Mouse (Mus musculus) adrenal gland, postnatal 36 days (tissue): Measurements from ENCODE around the gene Snrpf. TPM values are rescaled to one million over a fixed set of nuclear protein-coding genes. Genes with fewer than 3 reads are reported as not detected.

ENCODE experiments used
- DNase-seq, 2 experiments: peaks; one replicate each; pipeline ENCODE4 v3.0.0; 2021; ENCODE audit warnings: mixed read lengths in 1 of 2
- long read RNA-seq, 2 experiments: library from polyadenylated mRNA; stranded (forward); transcript quantifications; one replicate each; pipeline ENCODE4 v2.0.0; 2021; ENCODE audit warnings: borderline sequencing depth in 2 of 2
- total RNA-seq, 2 experiments: library from RNA; stranded (reverse); gene quantifications; 2 replicates each; pipeline ENCODE4 v1.2.3; 2021

Snrpf gene
- 10 to 100 TPM; 15.3 to 17.3 TPM for total RNA-seq
- long read RNA-seq, experiment 1, transcript Snrpf-201 (4 exons, 861 nt) = major isoform, 72 of 98 reads
- long read RNA-seq, experiment 1, partial matches to known transcripts = 13 of 98 reads
- long read RNA-seq, experiment 1, other reads (novel, unspliced or antisense) = 13 of 98 reads
- long read RNA-seq, experiment 2, transcript Snrpf-201 (4 exons, 861 nt) = major isoform, 34 of 44 reads
- long read RNA-seq, experiment 2, partial matches to known transcripts = 7 of 44 reads
- long read RNA-seq, experiment 2, other reads (novel, unspliced or antisense) = 3 of 44 reads

DNA sequence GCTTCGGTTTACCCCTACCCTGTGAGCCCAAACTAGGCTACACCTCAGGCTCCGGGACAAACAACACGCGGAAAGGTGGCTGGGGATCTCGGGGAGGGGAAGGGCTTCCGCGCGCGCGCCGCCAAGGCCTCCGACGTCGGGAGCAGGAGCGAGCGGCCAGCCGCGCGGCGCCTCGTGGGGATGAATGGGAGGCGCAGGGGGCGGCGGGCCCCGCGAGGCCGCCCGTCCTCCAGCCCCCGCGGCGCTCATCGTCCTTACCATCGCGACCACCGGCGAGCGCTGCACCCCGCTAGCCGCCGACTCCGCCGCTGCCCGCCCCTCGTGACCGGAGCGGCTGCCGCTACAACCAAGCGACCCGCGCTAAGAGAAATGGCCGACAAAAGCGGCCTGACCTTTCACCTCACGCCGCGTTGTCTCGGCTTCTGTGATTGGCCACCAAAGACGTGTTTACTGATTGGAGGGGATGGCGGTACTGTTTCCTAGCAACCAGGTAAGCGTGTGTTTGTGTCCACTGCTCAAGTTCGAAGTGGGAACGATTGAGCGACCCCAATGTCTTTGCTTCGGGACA is at the start of gene Snrpf:
Gene Snrpf (minus strand): TSS at position 426 of the 568 bp plus-strand sequence.
- DNase-seq = peak; percentile 86 to 89

DNA sequence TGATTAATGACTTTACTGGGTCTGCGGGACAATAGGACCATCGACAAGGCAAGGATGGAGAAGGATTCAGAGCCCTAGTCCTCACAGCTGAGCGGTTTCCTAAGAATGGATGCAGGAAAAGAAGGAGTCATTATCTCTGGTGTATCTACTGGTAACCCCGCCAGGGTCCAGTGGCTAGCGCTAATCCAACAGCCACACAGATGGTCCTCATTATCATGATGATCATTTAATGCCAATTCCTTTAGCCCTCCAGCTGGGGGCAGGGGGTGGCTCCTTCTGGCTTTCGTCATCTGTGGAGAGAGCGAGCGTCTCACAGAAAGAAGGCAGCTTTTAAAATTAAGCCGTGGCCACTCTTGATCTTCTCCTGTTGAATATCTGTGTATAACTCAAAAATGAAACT is 46.4 kb upstream of the Snrpf start:
- no peak for DNase-seq

DNA sequence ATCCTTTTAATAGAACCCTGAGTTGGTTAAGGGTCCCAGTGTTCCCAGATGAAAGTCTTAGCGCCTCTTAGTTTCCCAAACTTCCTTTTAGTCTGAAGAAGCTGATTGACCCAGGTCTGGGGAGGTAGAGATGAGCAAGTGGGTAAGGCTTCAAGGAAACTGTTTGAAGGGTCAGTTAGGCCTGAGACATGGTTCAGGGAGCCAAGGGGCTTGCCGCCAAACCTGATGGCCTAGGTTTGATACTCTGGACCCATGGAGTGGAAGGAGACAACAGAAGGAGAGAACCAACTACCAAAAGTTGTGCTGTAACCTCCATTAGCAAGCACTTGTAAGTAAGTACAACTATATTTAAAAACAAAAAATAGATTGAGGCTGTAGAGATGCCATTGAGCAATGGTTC is 44.5 kb upstream of the Snrpf start:
- no peak for DNase-seq

DNA sequence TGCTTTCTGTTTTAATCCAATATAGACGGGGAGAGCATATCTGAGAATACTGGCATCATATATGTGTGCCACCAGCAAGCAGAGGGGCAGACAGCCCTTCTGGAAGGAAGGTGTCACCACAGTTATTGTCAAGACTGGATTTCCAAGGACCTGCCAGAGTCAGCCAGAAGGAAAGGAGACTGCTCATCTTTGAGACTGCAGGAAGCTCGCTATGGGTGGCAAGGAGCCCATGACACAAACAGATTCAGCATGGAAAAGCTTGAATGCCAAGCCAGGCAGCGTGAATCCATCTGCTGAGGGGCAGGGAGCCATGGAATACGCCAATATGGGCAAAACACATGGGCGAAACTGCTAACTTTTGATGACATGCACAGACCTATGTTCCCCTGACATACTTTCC is 44.1 kb upstream of the Snrpf start:
- DNase-seq = no peak

DNA sequence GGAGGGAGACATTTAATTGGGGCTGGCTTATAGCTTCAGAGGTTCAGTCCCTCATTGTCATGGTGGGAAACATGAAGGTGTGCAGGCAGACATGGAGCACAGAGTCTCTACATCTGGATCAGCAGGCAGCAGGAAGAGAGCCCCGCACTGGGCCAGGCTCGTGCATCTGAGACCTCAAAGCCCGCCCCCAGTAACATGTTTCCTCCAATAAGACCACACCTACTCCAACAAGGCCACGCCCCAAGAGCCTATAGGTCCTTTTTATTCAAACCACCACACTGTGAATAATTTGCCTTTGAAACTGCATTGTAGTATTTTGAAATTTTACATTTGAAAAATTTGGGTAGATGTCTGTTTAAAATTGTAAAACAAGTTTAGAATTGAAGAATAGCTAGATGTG is 42.6 kb upstream of the Snrpf start:
- no peak for DNase-seq

DNA sequence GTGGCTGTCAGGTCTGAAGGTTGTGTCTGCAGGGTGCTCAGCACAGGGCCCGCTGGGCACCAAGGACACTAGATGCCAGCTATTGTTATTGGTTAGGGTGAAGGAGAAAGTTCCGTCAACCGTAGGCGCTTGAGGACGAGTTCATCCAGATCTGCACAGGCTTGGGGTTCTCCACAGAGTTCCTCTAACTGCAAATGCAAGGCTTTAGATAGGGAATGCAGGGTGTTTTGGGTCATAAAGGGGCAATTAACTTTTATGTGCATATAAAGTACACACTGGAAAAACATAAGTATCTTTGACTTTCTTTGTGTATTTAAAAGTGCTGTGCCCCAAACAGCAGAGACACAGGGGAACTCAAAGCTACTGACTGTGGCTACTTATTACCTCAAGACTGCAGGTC is 40.8 kb upstream of the Snrpf start:
- no peak for DNase-seq

DNA sequence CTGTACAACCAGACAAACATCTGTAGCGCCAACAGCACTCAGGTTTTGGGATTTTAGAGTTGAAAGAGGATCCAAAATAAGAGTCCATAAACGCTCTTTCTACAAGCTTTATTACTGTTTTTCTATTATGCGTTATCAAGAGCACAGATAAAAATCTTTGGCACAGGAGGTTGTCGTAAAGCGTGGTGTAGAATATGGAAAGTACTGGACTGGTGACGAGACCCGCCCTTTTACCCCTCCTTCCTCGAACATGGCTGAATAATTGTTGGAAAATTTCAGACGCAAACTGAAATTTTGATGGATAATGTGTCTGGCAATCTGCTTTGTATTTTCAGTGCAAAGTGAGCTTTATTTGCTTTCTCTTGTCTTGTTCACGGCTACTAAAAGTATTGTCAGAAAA is 34.6 kb upstream of the Snrpf start:
- no peak for DNase-seq

DNA sequence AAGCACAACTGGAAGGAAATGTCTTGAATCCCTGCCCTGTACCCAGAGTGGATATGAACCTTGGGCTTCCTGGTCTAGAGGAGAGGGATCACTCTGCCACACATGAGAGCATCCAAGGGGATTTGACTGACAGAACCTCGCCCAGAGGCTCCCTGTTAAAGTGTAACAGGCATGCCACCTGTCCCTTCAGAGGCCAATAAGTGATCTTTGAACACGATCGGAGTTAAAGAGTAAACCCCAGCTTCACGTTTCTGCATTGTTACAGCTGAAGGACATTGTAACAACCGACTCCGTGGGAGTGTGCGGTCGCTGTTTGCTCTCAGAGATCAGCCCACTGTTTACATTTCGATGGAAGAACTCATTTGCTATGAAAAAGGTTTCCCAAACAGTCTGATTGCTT is 34.2 kb upstream of the Snrpf start:
- no peak for DNase-seq

DNA sequence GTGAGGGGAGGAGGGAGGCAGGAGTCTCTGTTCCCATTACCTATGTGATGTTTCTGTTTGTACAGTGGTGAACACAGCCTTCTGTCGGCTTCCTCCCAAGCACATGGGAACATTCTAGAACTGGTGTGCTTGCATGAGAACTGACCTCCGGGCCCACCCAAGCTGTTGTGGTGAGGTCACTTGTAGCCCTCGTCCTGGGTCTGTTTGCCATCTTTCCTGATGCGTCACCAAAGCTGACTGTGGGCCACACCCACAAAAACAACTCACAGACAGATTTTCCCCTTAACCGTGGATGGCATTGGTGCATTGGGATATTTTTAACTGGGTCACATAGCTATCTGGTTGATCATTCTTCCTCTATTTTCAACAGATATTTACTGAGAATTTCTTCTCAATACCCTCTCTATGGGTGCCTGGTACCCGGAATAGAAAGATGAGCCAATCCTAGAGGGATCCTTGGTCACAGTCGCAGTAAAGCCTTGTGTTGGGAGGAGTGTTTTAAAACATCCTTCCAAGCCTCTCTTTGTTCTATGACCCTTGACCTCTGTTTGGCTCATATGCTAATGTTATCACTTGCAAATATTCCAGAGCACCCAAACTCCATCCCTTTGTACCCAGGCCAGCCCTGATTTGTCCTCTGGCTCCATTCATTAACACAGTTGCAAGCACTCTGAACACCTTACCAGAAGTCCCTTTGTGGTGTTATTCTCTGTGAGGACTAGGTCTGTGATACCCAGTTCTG is 31.1 kb upstream of the Snrpf start:
- DNase-seq = no peak

DNA sequence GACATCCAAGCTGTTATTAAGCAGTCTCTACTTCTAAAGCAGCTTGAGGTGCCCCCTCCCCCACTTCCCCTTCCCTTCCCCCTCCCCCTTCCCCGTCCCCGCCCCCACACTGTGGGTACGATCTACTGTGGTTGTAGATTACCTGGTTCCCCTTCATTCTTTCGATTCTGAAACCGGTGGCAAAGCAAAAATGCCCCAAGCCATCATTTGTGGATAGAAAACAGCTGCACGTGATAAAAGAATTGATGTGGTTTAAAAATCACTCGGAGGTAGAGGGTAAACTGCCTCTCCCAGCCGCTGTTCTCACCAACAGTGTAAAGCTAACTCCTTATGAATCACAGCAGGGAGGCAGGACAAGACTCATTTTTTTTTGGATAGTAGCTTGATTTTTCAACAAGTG is 25.3 kb upstream of the Snrpf start:
- DNase-seq = no peak

DNA sequence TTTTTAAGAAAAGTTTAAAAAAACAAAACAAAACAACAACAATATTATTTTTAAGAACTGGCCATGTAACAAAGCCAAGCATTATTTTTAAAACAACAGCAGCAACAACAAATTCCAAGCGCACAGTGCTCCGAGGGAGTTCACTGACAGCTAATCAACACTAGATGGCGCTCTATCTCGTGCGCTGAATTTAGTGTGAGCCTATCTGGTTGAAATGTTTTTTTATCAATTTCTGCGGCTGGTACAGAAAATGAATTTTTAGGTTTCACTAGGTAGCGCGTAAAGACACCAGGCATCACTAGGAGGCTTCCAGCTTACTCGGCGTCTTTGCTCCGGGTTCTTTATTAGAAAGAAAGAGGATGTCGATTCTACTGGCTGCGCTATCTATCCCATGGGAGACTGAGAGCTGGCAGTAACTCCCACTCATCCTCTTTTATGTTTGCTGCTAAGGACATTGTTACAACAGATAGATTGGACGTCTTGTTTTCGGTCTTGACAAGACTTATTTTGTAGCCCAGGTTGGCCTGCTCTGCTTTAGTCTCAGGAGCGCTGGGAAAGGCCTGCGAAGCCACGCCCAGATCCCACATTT is 22.0 kb upstream of the Snrpf start:
- peak; percentile 30 to 42 for DNase-seq

DNA sequence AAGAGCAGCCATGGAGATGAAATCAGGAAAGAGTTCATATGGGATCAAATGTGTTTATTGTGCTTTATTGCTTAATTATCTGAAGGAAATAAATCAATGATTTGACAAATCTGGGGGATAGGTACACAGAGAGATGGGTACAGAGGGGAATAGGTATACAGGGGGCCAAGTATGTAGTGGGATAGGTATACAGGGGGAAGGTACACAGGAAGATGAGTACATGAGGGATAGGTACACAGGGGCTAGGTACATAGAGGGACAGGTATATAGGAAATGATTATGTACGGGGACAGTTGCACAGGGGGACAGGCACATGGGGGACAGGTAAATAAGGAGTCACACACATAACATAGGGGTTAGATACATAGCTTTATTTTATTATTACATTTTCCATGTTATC is 21.4 kb upstream of the Snrpf start:
- no peak for DNase-seq

DNA sequence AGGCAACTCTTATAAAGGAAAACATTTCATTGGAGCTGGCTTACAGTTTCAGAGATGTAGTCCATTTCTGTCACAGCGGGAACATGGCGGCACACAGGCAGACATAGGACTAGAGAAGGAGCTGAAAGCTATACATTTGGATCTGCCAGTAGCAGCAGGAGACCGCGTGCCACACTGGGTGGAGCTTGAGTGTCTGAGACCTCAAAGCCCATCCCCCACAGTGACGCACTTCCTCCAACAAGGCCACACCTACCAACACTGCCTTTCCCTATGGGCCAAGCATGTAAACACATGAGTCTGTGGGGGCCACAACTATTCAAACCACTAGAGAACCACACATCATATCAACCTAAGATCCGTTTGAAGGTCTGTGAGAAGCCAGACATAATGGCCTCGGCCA is 19.7 kb upstream of the Snrpf start:
- DNase-seq = no peak

DNA sequence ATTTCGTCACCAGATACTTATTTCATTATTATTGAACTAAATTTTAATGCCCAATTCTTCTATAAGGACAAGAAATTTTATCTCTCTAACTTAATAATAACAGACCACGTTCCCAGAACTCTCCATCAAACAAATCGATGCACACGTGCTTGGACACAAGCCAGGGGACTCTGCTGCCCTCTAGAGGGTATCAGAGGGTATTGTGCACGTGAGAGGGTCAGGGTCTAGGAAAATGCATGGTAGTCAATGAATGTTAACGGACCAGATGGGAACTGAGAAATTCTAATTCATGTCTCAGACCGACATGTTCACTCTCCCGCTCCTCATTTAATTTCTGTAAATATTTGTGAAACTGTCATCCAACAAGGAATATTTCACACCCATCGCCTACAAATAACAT is 18.5 kb upstream of the Snrpf start:
- no peak for DNase-seq

DNA sequence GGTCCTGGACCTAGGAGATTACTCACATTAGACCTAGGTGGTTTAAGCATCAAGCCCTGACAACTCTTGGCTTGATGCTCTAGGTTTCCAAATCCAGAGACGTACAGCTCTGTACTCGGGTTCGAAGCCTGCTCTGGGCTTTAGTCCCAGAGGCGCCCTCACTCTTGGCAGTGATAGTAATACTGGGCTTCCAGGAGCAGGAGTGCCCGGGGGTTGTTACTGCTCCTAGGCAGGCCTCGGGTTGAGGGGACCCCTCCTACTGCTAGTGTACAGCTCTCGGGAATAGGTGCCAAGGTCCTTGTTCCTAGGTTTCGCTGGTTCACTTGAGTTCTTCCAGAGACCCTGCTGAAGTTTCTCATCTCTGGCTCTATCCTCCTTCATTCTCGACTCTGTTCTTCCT is 16.8 kb upstream of the Snrpf start:
- no peak for DNase-seq

DNA sequence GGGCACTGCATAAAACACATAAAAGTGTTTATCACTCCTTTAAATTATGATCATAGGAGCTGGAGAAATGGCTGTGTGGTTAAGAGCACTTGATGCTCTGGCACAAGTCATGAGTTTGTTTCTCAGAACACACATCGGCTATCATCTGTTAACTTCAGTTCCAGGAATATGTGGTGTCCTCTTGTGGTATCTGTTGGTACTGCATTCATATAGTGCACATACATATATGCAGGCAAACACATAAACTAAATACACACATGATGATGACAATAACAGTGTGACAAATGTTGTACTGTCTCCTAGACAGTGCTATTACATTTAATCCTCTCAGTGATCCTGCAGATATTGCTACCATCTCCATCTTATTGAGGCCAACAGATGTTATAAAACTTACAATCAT is 13.8 kb upstream of the Snrpf start:
- DNase-seq = no peak

DNA sequence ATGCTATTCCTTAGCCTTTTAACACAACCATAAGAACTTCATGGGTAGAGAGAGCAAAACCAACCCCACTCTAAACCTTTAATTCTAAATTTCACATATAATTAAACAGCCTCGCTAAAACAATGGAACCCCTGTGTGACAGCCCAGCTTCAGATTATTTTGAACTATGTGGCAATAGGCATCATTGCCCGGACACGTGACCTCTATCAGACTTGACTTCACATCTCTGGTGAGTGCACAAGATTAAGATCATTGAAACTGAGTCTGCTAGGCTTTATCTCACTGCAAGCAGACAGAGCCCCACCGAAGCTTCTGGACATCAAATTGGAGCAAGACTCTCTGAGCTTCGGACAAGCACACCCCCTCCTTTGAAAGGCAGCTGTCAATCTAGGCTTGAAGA is 12.8 kb upstream of the Snrpf start:
- DNase-seq = no peak

DNA sequence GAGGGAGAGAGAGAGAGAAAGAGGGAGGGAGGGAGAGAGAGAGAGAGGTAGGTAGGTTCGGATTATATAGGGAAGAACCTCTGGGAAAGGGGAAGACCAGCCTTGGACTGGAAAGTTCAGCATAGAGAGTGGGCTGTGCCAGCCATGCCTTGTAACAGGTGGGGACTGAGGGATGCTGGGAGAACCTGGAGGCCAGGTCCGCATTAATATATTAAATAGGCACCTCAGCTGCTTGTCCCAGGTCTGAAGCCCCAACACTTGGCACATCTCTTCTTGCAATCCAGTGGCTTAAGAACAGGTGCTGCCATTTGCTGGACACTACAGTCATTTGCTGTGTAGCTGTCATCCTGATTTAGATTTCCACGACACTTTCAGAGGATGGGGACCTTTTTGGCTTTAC is 7.1 kb upstream of the Snrpf start:
- DNase-seq = no peak

DNA sequence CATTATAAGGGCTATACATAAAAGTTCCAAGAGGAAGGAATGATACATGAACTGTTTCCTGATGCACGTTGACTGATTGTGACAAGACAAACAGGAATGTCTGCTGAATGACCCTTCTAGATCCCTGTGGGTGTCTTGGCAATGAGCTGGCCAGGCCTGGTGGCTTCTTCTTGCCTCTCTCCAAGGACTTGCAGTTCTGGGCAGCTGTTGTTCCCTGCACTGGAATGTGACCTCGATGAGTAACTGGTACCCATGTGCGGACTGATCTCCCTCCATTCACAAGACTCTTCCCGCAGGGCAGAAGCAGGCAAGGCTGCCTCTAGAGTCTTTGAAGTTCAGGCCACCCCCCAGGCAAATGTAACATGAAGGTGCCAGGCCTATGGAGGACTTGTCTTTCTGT is 6.3 kb upstream of the Snrpf start:
- peak; percentile 49 to 64 for DNase-seq

DNA sequence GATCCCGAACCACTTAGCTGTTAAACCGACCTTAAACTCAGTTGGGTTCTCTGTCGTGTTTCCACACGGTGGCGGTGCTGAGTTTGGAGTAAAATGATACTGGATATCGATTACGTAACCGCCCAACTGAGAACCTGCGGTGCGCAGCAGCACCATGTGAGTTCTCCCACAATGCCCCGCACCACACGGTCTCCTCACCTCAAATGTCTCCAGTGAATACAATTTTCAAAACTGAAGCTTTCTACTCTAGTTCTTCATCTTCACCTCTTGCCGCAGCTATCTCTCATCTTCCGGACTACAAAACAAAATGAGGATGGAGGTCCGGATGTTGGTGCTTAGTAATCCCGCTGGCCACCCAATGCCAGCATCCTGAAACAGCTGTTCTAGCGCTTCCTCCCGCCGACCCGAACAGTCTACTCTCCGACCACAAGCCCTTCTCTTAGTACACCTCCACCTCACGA is 4.5 kb upstream of the Snrpf start:
- peak; percentile 82 to 87 for DNase-seq

DNA sequence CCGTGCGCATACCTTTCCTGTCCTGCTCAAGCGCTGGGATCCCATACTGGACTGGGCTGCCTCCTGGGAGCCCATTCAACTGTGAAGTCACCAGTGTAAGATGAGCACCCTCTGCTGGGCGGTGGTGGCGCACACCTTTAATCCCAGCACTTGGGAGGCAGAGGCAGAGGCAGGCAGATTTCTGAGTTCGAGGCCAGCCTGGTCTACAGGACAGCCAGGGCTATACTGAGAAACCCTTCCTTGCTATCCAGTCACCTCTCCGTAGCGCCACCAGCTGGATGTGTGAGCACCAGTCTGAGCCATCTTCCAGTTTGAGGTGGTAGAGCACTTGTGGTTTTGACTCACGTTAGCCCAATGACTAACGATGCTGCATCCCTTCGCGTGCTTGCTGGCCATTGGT is 3.0 kb upstream of the Snrpf start:
- peak; percentile 16 to 22 for DNase-seq

DNA sequence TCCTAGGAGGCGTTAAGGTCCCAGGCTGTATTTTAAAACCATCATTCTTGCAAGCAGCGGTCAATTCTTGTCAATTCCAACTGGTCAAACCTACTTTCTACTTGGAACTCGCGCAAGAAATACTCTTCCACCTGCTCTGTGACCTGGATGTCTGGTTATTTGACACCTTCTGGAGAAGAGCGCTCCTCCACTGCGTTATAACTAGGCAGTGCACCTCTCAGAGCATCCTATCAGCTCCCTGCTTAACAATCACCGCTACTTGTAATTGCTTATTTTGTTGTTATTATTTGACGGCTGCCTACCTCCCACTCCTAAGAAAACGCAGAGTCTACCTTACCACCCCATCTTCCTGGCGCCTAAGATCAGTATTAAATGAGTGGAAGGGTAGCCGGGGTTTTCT is 710 bp downstream of the Snrpf start:
- DNase-seq = no peak

DNA sequence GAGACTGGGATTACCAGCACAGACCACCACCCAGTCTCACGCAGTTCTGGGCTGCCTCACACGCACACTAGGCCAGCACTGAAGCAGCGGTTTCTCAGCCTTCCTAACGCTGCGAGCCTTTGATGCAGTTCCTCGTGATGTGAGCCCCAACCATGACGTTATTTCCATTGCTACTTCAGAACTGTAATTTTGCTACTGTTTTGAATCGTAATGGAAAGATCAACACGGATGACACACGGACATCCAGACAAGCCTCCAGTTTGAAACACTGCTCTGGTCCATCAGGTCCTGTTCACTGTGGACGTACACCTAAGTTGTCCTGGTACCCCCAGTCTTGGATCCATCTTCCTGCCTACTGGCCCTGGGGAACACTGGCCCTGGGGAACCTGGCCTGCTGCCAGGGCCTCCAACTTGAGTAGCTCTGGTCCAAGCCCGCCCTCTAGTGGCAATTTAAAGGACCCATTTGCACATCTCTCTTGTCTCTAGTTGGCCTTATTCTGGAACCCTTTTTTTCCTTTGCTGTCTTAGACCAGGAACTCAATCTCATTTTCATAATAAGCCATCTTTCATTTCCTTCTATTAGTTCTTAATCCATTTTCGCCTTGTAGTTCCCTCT is 12.1 kb downstream of the Snrpf start:
- DNase-seq = peak; percentile 82 to 88
